Mouse (Mus musculus) bone marrow, adult 2 months (tissue): Measurements from ENCODE around the gene Kctd10.

Experiments used
- CTCF ChIP-seq: fragments of 200-500 bp; IDR thresholded peaks from 2 replicates; pipeline ENCODE4 v1.5.1; 2011; ENCODE audit warnings: low read length, control low read depth; ENCODE audit not compliant: control insufficient read depth, insufficient read depth
- POLR2A ChIP-seq: fragments of 200-500 bp; IDR thresholded peaks from 2 replicates; pipeline ENCODE4 v1.6.1; 2011; ENCODE audit warnings: low read depth, mild to moderate bottlenecking, control low read depth, low read length, borderline replicate concordance; ENCODE audit not compliant: control insufficient read depth

DNA sequence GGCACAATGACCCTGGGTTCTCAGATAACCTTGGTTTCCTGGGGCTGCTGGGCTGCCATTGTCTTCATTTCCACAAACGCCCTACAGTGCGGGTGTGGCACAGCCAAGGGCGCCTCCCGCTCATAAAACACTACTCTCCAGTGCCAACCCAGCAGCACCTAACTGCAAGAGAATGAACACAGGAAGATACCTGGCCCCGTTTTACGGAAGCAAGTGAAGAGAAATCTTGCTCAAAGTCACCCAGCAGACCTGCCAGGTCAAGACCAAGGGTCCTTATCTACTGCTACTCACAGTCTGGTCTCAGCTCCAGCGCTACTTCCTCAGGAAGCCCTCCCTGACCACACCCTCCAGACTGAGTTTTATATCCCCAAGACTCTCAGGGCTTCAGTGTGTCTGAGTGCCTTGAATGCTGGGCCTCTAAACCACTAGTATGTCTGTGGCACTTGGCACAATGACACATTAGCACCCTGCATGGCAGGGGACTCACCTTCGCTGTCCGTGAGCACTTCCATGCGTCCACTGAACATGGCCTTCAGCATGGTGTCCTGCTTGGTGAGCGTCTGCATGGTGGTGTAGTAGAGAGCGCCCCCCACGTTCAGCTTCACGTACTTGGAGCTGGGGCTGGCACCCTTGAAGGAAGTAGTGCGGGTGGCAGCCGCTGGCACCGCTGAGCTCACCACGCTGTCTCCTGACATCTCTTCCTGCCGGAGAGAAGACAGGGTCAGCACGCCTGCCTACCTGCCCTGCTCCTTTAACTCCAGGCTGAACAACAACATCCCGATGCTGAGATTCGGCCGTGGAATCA lies 5.7 kb downstream of the Kctd10 start:
- no peak for TF ChIP-seq POLR2A
- TF ChIP-seq CTCF = peak; percentile 21; the same call in 1 of the 2 replicates
